Mouse (Mus musculus): ENCODE measurements around the gene Numbl.

Gene Numbl

GRCm38 (mm10) chr7:27319411-27319810, 61.2 kb downstream of the Numbl start:
- DNase-seq (ENCODE audit: extremely low read depth, insufficient read length, low spot score): no peak

- no peak for DNase-seq (ENCODE audit: extremely low read depth, insufficient read length, low spot score)
These were observed 64.1 kb downstream of the Numbl start for GRCm38 (mm10) chr7:27322291-27322690.

GRCm38 (mm10) chr7:27323001-27323400, 64.8 kb downstream of the Numbl start:
- DNase-seq (ENCODE audit: extremely low read depth, insufficient read length, low spot score): no peak

- no peak for DNase-seq (ENCODE audit: extremely low read depth, insufficient read length, low spot score)
These were observed 65.9 kb downstream of the Numbl start for GRCm38 (mm10) chr7:27324161-27324560.

- no peak for DNase-seq (ENCODE audit: extremely low read depth, insufficient read length, low spot score)
These were observed 66.7 kb downstream of the Numbl start for GRCm38 (mm10) chr7:27324928-27325327.

- peak; percentile 84 for DNase-seq (ENCODE audit: extremely low read depth, insufficient read length, low spot score)
These were observed 67.5 kb downstream of the Numbl start for GRCm38 (mm10) chr7:27325697-27326096.

- no peak for DNase-seq (ENCODE audit: extremely low read depth, insufficient read length, low spot score)
These were observed 68.1 kb downstream of the Numbl start for GRCm38 (mm10) chr7:27326101-27326880.

GRCm38 (mm10) chr7:27327500-27327899, 69.3 kb downstream of the Numbl start:
- DNase-seq (ENCODE audit: extremely low read depth, insufficient read length, low spot score): no peak

- DNase-seq (ENCODE audit: extremely low read depth, insufficient read length, low spot score): no peak
These were observed 69.9 kb downstream of the Numbl start for GRCm38 (mm10) chr7:27328161-27328560.

GRCm38 (mm10) chr7:27328648-27329047, 70.4 kb downstream of the Numbl start:
- no peak for DNase-seq (ENCODE audit: extremely low read depth, insufficient read length, low spot score)

GRCm38 (mm10) chr7:27329326-27329947, 71.2 kb downstream of the Numbl start:
- no peak for DNase-seq (ENCODE audit: extremely low read depth, insufficient read length, low spot score)

GRCm38 (mm10) chr7:27329981-27330380, 71.7 kb downstream of the Numbl start:
- no peak for DNase-seq (ENCODE audit: extremely low read depth, insufficient read length, low spot score)

GRCm38 (mm10) chr7:27330709-27331540, 72.7 kb downstream of the Numbl start:
- DNase-seq (ENCODE audit: extremely low read depth, insufficient read length, low spot score): peak; percentile 89

- DNase-seq (ENCODE audit: extremely low read depth, insufficient read length, low spot score): no peak
These were observed 73.3 kb downstream of the Numbl start for GRCm38 (mm10) chr7:27331541-27331851.

Data from 3134 (cell line).